Mouse (Mus musculus) 416B (cell line): ENCODE data around the gene Slc1a2.

Experiments used
- DNase-seq: peaks from one replicate; pipeline ENCODE4 v3.0.0; 2011; ENCODE audit warnings: low read depth

Gene Slc1a2

DNA sequence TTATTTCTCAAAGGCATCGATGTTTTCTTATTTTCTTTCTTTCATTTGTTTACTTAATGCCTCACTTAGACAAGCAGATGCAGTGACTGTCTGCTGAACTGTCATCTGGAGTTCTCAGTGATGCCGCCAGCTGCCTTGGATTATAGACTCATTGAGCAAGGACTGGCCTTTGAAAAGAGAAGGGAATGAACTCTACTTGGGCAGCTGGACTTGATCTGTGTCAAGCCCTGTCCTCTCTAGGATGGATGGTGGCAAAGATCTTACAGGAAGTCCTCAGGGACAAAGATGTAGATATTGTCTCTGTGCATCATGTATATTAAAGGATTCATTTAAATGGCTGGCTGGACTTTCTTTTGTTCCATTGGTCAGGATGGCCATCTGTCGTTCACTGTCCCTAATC lies 5.4 kb downstream of the Slc1a2 start:
- DNase-seq: no peak

DNA sequence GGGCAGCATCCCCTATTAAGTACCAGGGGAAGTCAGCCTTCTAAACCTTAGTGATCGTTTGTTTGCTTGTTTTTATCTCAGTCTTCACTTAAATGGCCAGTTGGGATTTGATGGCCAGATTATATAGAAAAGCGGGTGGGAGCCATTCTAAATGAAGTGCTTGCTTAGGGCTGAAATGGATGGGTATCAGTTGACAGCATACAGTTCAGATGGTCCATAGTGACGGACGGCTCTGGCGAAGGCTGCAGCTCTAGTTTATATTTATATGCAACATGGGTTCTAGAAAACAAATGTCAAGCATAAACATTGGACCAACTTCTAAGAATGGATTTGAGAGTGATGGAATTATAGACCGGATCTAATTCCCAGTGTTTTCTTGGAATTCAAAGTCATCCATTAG lies 9.5 kb downstream of the Slc1a2 start:
- DNase-seq: no peak

- DNase-seq: no peak
These were observed 11.1 kb downstream of the Slc1a2 start for GRCm38 (mm10) chr2:102669580-102669979.

- no peak for DNase-seq
These were observed 16.1 kb downstream of the Slc1a2 start for GRCm38 (mm10) chr2:102674582-102674981.

- DNase-seq: peak; percentile 22
These were observed 16.8 kb downstream of the Slc1a2 start for GRCm38 (mm10) chr2:102675275-102675674.

DNA sequence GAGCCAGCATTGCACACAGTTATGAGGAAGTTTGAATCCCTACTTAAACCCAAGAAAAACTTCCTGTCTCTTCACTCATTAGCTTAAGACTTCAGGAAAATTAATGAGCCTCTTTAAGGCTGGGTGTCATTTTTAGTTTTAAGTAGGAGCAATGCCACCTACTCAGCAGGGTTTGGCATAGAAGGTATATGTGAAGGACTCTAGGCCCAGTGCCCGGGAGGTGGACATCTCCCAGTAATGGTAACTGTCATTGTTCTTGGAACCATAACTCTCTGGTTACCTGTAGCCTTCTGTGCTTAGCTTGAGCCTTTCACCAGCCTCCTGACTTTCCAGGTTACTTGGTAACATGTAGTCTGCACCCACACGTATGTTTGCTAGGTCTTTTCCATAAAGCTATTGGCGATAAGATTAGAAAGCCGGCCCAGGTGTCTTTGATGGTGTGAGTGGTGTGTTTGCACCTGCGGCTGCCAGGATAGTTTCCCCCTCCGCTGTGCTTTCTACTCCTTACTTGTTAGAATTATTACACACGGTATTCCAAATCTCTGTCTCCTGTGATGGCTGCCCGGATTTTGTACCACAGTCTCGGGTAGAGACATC lies 18.4 kb downstream of the Slc1a2 start:
- no peak for DNase-seq

DNA sequence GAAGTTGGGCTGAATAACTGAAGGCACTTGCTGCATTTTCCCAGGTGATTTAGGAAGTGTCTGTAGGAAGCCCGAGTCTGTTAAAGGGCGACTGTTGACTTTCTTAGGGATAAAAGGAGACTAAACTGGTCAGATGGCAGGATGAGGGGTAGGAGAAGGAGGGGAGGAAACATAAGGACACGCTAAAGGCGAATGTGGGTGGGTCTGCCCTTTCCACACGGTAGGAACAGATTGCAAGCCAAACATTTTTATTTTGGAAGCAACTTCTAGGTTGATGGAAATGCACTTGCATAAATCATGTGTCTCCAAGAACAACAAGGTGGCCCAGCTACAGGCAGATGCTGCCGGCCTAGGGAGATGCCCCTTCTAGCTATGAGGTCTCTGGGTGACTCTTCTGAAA lies 18.9 kb downstream of the Slc1a2 start:
- no peak for DNase-seq

DNA sequence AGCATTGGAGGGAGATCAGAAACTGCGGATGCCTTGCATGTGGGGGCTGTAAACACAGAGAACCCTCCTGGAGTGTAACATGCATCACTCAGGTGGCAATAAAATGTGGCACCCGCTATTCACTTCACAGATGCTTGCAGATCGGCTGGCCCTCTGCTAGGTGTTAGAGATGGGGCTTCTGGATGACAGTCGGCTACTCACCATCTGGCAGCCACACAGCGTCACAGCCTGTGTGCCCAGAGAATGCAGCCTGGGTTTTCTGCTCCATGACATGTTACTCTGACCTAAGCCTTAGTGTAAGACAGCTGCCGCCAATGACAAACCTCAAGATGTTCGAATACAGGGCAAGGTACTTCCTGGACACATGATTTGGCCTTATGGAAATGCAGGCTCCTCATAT lies 22.9 kb downstream of the Slc1a2 start:
- no peak for DNase-seq

DNA sequence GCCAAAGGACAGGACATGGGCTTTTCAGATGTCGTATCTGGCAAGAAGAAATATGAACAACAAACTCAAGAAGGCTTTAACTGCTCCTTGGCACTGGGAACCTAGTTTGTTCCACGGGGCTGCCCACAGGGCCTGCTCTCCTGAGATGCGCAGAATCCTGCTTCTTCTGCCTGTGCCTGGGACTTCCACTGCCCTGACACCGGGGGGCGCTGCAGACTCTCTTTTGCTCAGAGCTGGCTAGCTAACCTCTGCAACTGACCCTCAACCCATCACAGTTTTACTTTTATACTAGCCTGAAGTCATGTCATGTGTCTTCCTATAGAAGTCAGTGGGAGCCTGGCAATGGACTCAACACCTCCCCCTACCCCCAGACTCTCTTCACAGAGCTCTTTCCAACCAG lies 23.7 kb downstream of the Slc1a2 start:
- peak; percentile 22 for DNase-seq

DNA sequence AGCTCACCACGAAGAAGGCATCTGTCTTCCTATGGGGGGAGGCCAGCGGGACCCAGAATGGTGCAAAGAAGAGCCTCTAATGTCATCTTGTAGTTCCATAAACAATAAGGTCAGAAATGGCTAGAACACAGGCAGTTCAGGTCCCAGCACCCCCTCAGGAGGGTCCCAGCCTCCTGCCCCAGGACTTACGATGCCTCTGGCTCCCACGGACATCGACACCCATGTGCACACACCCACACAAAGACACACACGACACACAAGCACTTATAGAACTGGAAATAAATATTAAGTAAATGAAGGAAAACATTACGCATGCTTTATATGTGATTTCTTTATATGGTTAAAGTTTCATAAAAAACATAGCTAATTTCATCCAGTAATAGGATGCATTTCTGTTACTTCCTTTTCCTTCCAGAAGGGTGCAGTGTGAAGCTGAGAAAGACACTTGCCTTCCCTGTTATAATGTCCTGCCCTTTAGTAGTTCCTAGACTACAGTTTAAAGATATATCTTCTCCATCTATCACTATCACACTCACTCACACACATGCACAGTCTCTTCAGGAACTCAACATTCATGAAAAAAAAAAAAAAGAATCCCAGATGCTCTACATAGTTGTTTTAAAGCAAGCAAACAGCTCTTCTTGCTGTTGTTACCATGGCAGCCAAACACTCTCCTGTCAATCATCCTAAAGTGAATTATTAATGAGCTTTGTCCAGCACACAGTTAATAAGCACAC lies 27.1 kb downstream of the Slc1a2 start:
- DNase-seq: peak; percentile 32

GRCm38 (mm10) chr2:102686108-102686450 lies 27.6 kb downstream of the Slc1a2 start:
- DNase-seq: no peak

DNA sequence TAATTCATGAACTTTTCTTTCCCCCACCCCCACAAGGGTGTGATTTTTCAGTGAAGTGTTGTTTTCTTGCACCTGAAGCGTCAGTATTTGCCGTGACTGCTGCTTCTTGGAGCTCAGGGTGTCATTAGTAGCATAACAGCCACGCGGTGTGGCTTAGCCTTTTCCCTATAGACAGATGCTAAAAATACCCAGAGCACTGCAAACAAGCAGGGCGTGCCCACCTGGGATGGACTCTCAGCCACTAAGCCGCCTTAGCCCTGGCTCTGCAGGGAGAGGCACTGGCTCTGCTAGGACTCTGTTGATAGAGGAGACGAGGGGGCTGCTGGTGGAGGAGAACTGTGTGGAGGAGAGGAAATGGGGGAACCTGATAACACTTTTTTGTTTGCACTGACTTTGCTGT lies 35.1 kb downstream of the Slc1a2 start:
- DNase-seq: no peak

- no peak for DNase-seq
These were observed 36.3 kb downstream of the Slc1a2 start for GRCm38 (mm10) chr2:102694750-102695149.

DNA sequence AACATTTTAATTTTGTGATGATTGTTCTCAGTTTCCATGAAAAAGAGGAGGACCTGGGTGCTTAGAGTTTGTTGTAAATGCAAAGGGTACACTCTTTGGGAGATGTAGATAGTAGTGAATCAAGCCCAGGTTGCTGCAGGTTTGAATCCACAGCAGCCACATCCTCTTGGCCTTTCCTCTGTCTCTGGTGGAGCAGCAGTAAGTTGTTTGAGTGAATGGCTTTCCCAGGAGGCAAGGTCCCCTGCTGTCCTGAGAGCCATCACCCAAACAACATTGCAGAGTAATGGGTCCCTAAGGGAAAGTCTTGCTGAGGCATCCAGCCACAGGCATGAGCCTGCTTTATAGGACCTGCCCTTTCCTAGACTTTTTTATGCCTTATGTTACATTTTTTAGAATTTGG lies 37.1 kb downstream of the Slc1a2 start:
- no peak for DNase-seq

DNA sequence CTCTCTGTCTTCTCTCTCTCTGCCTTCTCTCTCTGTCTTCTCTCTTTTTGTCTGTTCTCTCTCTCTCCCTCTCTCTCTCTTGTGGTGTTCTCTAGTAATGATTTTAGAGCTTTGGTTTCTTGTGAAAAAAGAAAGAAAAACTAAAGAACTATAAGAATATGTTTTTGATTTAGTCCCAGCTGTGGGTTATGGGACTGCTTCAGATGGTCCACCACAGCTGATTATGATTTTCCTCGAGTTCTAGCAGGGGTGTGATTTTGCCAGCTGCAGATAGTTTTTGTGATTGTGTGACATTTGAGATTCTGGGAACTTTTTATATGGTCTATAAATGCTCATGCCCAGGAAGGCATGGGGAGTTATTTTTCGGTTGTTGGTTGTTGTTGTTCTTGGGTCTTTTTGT lies 39.3 kb downstream of the Slc1a2 start:
- no peak for DNase-seq

DNA sequence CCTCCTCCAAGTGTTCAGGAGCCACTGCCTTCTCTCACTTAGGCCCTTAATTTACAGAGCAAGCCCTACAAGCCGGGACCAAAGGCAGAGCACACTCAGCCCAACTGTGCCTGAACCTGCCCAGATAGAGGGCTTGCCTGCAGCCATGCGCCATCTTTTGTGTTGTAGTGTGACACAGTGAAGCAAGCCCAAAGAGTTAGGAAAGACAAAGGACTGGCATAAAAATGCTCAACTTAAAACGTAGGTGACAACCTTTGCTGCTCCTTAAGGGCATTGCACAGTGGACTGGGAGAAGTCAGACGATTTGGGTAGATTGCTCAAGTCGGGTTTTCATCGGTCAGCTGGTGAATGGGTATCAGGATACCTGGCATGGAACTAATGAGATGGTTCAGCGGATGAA lies 41.5 kb downstream of the Slc1a2 start:
- no peak for DNase-seq

DNA sequence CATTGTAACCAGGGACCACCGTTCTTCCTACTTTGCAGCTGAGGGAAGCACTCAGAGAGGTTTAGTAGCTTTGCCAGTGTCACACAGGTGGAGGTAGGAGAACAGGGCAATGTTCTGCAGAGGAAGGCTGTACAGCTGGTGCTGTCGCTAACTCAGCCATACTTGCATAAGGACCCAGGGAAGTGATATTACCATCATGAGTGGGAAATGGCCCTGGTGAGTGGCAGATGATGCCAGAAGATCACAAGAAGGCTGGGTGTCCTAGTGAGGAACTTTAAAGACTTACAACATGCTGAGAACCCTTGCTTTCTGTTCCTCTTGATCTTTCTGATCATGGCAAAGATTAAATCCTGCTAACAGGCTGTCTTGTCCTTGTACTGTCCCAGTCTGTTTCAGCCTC lies 42.2 kb downstream of the Slc1a2 start:
- DNase-seq: no peak

GRCm38 (mm10) chr2:102701382-102701781 lies 42.9 kb downstream of the Slc1a2 start:
- DNase-seq: no peak

DNA sequence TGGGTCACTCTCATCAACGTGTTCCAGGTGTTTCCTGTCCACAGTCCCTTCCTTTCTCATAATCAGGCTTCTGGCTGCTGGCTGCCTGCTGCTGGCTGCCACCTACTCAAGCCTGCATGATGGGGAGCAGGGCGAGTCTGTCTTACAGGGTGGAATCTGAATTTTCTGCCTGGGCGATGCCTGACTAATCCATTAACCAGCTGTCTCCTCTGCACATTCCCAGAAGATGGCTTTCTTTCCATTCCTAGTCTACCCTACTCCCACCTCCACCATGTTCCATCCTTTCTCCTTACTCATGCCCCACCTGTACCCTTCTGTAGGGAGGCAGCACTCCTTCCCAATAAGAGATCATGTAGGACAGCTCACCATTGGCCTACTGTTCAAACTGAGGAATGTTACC lies 45.1 kb downstream of the Slc1a2 start:
- DNase-seq: no peak

GRCm38 (mm10) chr2:102704781-102705180 lies 46.3 kb downstream of the Slc1a2 start:
- DNase-seq: no peak

GRCm38 (mm10) chr2:102711511-102711910 lies 53.1 kb downstream of the Slc1a2 start:
- DNase-seq: no peak

DNA sequence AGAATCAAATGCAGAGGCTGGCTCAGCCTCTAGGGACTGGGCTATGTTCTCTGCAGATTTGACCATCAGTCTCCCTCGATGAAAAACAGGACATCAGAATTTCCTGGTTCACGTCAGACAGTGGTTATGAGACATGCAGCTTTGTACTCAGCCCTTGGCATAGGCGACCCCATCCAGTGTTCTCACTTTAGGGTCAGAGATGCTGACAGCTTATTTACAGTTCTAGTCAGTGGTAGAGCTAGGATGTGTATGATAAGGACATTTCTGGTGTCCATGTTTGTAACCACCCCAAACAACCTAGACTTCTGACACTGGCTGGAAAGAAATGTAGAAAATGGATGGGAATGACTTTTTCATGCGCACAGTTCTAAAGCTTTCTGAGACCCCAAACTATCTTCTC lies 53.6 kb downstream of the Slc1a2 start:
- no peak for DNase-seq

DNA sequence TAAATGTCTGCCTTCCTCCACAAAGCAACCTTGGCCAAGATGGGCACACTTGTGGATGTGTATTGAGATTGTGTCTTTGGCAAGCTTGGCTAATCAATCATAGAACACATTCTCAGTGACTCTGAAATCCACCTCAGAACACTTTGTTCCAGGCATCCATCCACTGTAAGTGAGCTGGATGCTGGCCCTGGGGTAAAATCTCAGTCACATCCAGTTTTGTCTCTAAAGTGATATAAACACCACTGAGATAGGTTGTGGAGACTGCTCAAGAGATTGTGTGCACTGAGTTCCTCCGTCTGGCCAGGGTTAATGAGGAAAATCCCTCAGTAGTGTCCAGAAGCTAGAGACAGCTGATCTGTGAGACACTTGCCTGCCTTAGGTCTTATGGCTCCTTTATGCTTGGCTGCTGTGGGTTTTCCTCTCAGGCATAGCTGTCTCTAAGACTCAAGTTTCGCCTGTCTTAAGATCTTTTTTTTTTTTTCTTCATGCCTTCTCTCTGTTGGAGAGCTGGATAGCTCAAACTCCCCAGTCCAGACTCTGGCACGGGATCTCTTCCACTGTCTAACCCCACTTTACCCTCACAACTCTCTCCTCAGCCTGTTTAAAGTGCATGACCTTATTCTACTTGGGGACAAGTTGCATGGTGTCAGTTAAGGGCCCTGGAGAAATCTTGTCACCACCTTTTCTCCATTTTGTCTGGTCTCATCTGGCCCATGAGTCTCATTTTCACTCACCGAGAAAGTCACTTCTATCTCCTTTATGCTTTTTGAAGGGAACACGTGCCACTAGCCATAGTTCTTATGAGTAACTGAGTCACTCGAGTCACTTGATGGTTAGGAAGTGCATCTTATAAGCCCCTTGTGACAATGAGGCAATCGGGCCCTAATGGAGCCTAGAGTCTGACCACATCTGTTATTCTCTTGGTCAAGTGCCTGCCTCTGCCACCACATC lies 54.5 kb downstream of the Slc1a2 start:
- DNase-seq: peak; percentile 5
